Mouse (Mus musculus) large intestine, adult 2 months (tissue): ENCODE measurements around the gene Ifitm5. TPM values are rescaled to one million over a fixed set of nuclear protein-coding genes. Genes with fewer than 3 reads are reported as not detected.
"Not testable (repeated sequence)": the region's sequence is repeated elsewhere in the genome, so short reads cannot be mapped to it uniquely, and the experiment has no call there.

Source experiments
- DNase-seq: peaks from one replicate; pipeline ENCODE4 v3.0.0-alpha.2; 2012; ENCODE audit warnings: low read depth, low spot score
- WGBS: fragments of 180-500 bp; shearing (Covaris S2); methylation state at CpG from one replicate; pipeline ENCODE4 v1.1.7; 2018; 5-methylcytosine and 5-hydroxymethylcytosine counted together
- polyA plus RNA-seq: library from polyadenylated mRNA; depleted of rRNA; stranded (reverse); fragments of >200 nt; gene quantifications from 2 replicates; pipeline ENCODE4 v1.2.3, GENCODE M21; 2012; rRNA removed

Gene Ifitm5
- 0.86 and 0.95 TPM in 2 replicates for polyA plus RNA-seq

GRCm38 (mm10) chr7:140949824-140950530, at the start of gene Ifitm5:
Gene Ifitm5 (minus strand): TSS chr7:140950291.
- WGBS, result 69% methylated on average over 16 of the region's 16 CpGs
- DNase-seq, result no peak

- no peak for DNase-seq
- WGBS, result 63% methylated on average over 11 of the region's 11 CpGs
These were observed 49.0 kb upstream of the Ifitm5 start for GRCm38 (mm10) chr7:140998853-140999700.

GRCm38 (mm10) chr7:140997817-140998216, 47.7 kb upstream of the Ifitm5 start:
- 74% methylated on average over 1 of the region's 1 CpGs for WGBS
- DNase-seq, result no peak

- WGBS, result 84% methylated on average over 14 of the region's 14 CpGs
- DNase-seq, result no peak
These were observed 41.1 kb upstream of the Ifitm5 start for GRCm38 (mm10) chr7:140991117-140991689.

- 63% methylated on average over 5 of the region's 5 CpGs for WGBS
- DNase-seq, result no peak
These were observed 40.5 kb upstream of the Ifitm5 start for GRCm38 (mm10) chr7:140990622-140991021.

- no peak for DNase-seq
- WGBS, result 26% methylated on average over 6 of the region's 6 CpGs
These were observed 40.1 kb upstream of the Ifitm5 start for GRCm38 (mm10) chr7:140990185-140990584.

GRCm38 (mm10) chr7:140989022-140989421, 38.9 kb upstream of the Ifitm5 start:
- 68% methylated on average over 4 of the region's 4 CpGs for WGBS
- no peak for DNase-seq

GRCm38 (mm10) chr7:140987182-140988138, 37.4 kb upstream of the Ifitm5 start:
- no peak for DNase-seq
- WGBS, result 71% methylated on average over 17 of the region's 17 CpGs

- DNase-seq, result no peak
- 95% methylated on average over 7 of the region's 7 CpGs for WGBS
These were observed 32.9 kb upstream of the Ifitm5 start for GRCm38 (mm10) chr7:140982971-140983370.

- WGBS, result 86% methylated on average over 8 of the region's 8 CpGs
These were observed 31.6 kb upstream of the Ifitm5 start for GRCm38 (mm10) chr7:140981704-140982103.

GRCm38 (mm10) chr7:140976720-140977119, 26.6 kb upstream of the Ifitm5 start:
- WGBS, result 89% methylated on average over 9 of the region's 9 CpGs
- DNase-seq, result not testable (repeated sequence)

More at GRCm38 (mm10) chr7:140981704-140982103, 31.6 kb upstream of the Ifitm5 start:
- no peak for DNase-seq

- 73% methylated on average over 3 of the region's 3 CpGs for WGBS
- DNase-seq, result no peak
These were observed 25.4 kb upstream of the Ifitm5 start for GRCm38 (mm10) chr7:140975465-140975864.

GRCm38 (mm10) chr7:140974940-140975339, 24.8 kb upstream of the Ifitm5 start:
- DNase-seq, result no peak

GRCm38 (mm10) chr7:140973396-140974165, 23.5 kb upstream of the Ifitm5 start:
- 38% methylated on average over 14 of the region's 14 CpGs for WGBS

More at GRCm38 (mm10) chr7:140974940-140975339, 24.8 kb upstream of the Ifitm5 start:
- 63% methylated on average over 9 of the region's 9 CpGs for WGBS

GRCm38 (mm10) chr7:140971479-140972171, 21.5 kb upstream of the Ifitm5 start:
- WGBS, result 65% methylated on average over 8 of the region's 8 CpGs
- DNase-seq, result no peak

More at GRCm38 (mm10) chr7:140973396-140974165, 23.5 kb upstream of the Ifitm5 start:
- DNase-seq, result no peak

GRCm38 (mm10) chr7:140970931-140971330, 20.8 kb upstream of the Ifitm5 start:
- DNase-seq, result no peak
- 64% methylated on average over 7 of the region's 7 CpGs for WGBS

- WGBS, result 40% methylated on average over 3 of the region's 3 CpGs
- DNase-seq, result not testable (repeated sequence)
These were observed 18.6 kb upstream of the Ifitm5 start for GRCm38 (mm10) chr7:140968710-140969109.
